Mouse (Mus musculus) lung, embryonic 16.5 days (tissue): ENCODE measurements around the gene Gpr107. TPM values are rescaled to one million over a fixed set of nuclear protein-coding genes. Genes with fewer than 3 reads are reported as not detected.

Experiments
- ATAC-seq: fragments of 200-750 bp; cut with Nextera tagmentation; 2 replicates; pipeline ENCODE4 v1.8.0; 2017; ENCODE audit warnings: low read depth, mild to moderate bottlenecking, moderate library complexity
- H3K27ac ChIP-seq: fragments of 300-500 bp; sonication (generic); 2 replicates; pipeline ENCODE4 v1.5.1; 2014; ENCODE audit warnings: mild to moderate bottlenecking, control low read depth, low read length
- H3K27me3 ChIP-seq: fragments of 300-500 bp; sonication (generic); 2 replicates; pipeline ENCODE4 v1.6.1; 2014; ENCODE audit warnings: low read depth, low read length, mixed read lengths; ENCODE audit not compliant: control insufficient read depth, insufficient read depth
- H3K36me3 ChIP-seq: fragments of 300-500 bp; sonication (generic); 2 replicates; pipeline ENCODE4 v1.6.1; 2014; ENCODE audit warnings: low read length; ENCODE audit not compliant: control insufficient read depth, insufficient read depth
- H3K4me1 ChIP-seq: fragments of 300-500 bp; sonication (generic); replicated peaks from 2 replicates; pipeline ENCODE4 v1.6.1; 2014; ENCODE audit warnings: low read length, mixed read lengths; ENCODE audit not compliant: control insufficient read depth, insufficient read depth
- H3K4me2 ChIP-seq: fragments of 300-500 bp; sonication (generic); 2 replicates; pipeline ENCODE4 v1.6.1; 2014; ENCODE audit warnings: low read depth, low read length, control low read depth
- H3K4me3 ChIP-seq: fragments of 300-500 bp; sonication (generic); 2 replicates; pipeline ENCODE4 v1.5.1; 2014; ENCODE audit warnings: mild to moderate bottlenecking, low read length, control low read depth
- H3K9ac ChIP-seq: fragments of 300-500 bp; sonication (generic); 2 replicates; pipeline ENCODE4 v1.6.1; 2014; ENCODE audit warnings: low read length, control low read depth
- H3K9me3 ChIP-seq: fragments of 300-500 bp; sonication (generic); 2 replicates; pipeline ENCODE4 v1.6.1; 2016; ENCODE audit warnings: low read length; ENCODE audit not compliant: control insufficient read depth
- WGBS: fragments of 180-500 bp; shearing (Covaris S2); extraction: QIAGEN DNeasy Blood & Tissue Kit; methylation state at CpG from one replicate; pipeline ENCODE4 v1.1.7; 2014; 5-methylcytosine and 5-hydroxymethylcytosine counted together
- polyA plus RNA-seq: library from polyadenylated mRNA; unstranded; fragments of >200 nt; fragmentation: Nextera tagmentation; extraction: Ambion mirVana; gene quantifications from 2 replicates; pipeline ENCODE4 v1.2.1, GENCODE M21; 2015

Gpr107 gene
- polyA plus RNA-seq, 1 experiment from 2014 or later, result 34.3 TPM

GRCm38 (mm10) chr2:31135512-31135931 lies 16.6 kb upstream of the Gpr107 start:
- Histone ChIP-seq H3K36me3 (no peaks in the 10 kb centered on the region), H3K27me3 (no peaks in the 10 kb centered on the region), H3K4me1 (peaks cover 16% of the 10 kb centered on the region), H3K9me3 (no peaks in the 10 kb centered on the region), H3K27ac (no peak overlapping the region), H3K4me2 (no peak overlapping the region), H3K9ac (no peak overlapping the region), H3K4me3 (no peak overlapping the region)
- no peak for ATAC-seq
- WGBS, result 48% methylated on average over 13 of the region's 13 CpGs

- no peaks in the 10 kb centered on the region for H3K36me3 ChIP-seq
- H3K4me1 ChIP-seq, result peaks cover 12% of the 10 kb centered on the region
- H3K4me2 ChIP-seq, result no peak overlapping the region
- H3K27ac ChIP-seq, result no peak overlapping the region
- ATAC-seq, result no peak
- no peak overlapping the region for H3K9ac ChIP-seq
- no peak overlapping the region for H3K4me3 ChIP-seq
- no peaks in the 10 kb centered on the region for H3K27me3 ChIP-seq
- WGBS, result 44% methylated on average over 11 of the region's 13 CpGs
- H3K9me3 ChIP-seq, result no peaks in the 10 kb centered on the region
Measured at GRCm38 (mm10) chr2:31136338-31136737, 15.8 kb upstream of the Gpr107 start.

- H3K4me3 ChIP-seq, result no peak overlapping the region
- 69% methylated on average over 14 of the region's 14 CpGs for WGBS
- H3K4me2 ChIP-seq, result no peak overlapping the region
- peaks cover 10% of the 10 kb centered on the region for H3K4me1 ChIP-seq
- H3K9me3 ChIP-seq, result no peaks in the 10 kb centered on the region
- no peak overlapping the region for H3K27ac ChIP-seq
- H3K36me3 ChIP-seq, result no peaks in the 10 kb centered on the region
- ATAC-seq, result no peak
- H3K27me3 ChIP-seq, result no peaks in the 10 kb centered on the region
- no peak overlapping the region for H3K9ac ChIP-seq
Measured at GRCm38 (mm10) chr2:31137018-31137590, 15.0 kb upstream of the Gpr107 start.

GRCm38 (mm10) chr2:31139174-31139632 lies 12.9 kb upstream of the Gpr107 start:
- no peak overlapping the region for H3K27ac ChIP-seq
- no peak overlapping the region for H3K4me3 ChIP-seq
- WGBS, result 83% methylated on average over 10 of the region's 10 CpGs
- no peak overlapping the region for H3K9ac ChIP-seq
- no peaks in the 10 kb centered on the region for H3K27me3 ChIP-seq
- no peak overlapping the region for H3K4me2 ChIP-seq
- H3K36me3 ChIP-seq, result no peaks in the 10 kb centered on the region
- no peaks in the 10 kb centered on the region for H3K9me3 ChIP-seq
- no peak for ATAC-seq
- H3K4me1 ChIP-seq, result peaks cover 9% of the 10 kb centered on the region

- no peak overlapping the region for H3K27ac ChIP-seq
- peak overlapping the region; percentile 96 for H3K4me2 ChIP-seq
- no peaks in the 10 kb centered on the region for H3K9me3 ChIP-seq
- peak overlapping the region; percentile 92 for H3K4me3 ChIP-seq
- no peaks in the 10 kb centered on the region for H3K27me3 ChIP-seq
- 70% methylated on average over 12 of the region's 12 CpGs for WGBS
- H3K9ac ChIP-seq, result no peak overlapping the region
- H3K36me3 ChIP-seq, result no peaks in the 10 kb centered on the region; the same call in 1 of the 2 replicates
- H3K4me1 ChIP-seq, result peaks cover 9% of the 10 kb centered on the region
- ATAC-seq, result no peak
Measured at GRCm38 (mm10) chr2:31139991-31140771, 11.9 kb upstream of the Gpr107 start.

- Histone ChIP-seq H3K4me1 (peaks cover 9% of the 10 kb centered on the region), H3K9me3 (no peaks in the 10 kb centered on the region), H3K36me3 (no peaks in the 10 kb centered on the region; the same call in 1 of the 2 replicates), H3K4me2 (peak overlapping the region; percentile 96), H3K27ac (no peak overlapping the region), H3K27me3 (no peaks in the 10 kb centered on the region), H3K9ac (peak overlapping the region; percentile 90), H3K4me3 (peak overlapping the region; percentile 92)
- WGBS, result 6% methylated on average over 10 of the region's 10 CpGs
- no peak for ATAC-seq
Measured at GRCm38 (mm10) chr2:31140772-31141073, 11.4 kb upstream of the Gpr107 start.

- H3K36me3 ChIP-seq, result peaks cover 3% of the 10 kb centered on the region; the same call in 1 of the 2 replicates
- no peaks in the 10 kb centered on the region for H3K27me3 ChIP-seq
- peak overlapping the region; percentile 90 for H3K9ac ChIP-seq
- WGBS, result under 1% methylated on average over 78 of the region's 78 CpGs
- peak overlapping the region; percentile 60 for H3K27ac ChIP-seq
- H3K9me3 ChIP-seq, result no peaks in the 10 kb centered on the region
- peak overlapping the region; percentile 92 for H3K4me3 ChIP-seq
- H3K4me2 ChIP-seq, result peak overlapping the region; percentile 96
- peak; percentile 68 for ATAC-seq
- peaks cover 9% of the 10 kb centered on the region for H3K4me1 ChIP-seq
Measured at GRCm38 (mm10) chr2:31141074-31141866, 10.8 kb upstream of the Gpr107 start.

- Histone ChIP-seq H3K9me3 (no peaks in the 10 kb centered on the region), H3K27me3 (no peaks in the 10 kb centered on the region), H3K27ac (peak within 1 kb of the TSS; percentile 60), H3K9ac (peak within 1 kb of the TSS; percentile 90), H3K4me2 (peak within 1 kb of the TSS; percentile 96), H3K4me1 (peaks cover 9% of the 10 kb centered on the region), H3K36me3 (peaks cover 3% of the 10 kb centered on the region; the same call in 1 of the 2 replicates), H3K4me3 (peak within 1 kb of the TSS; percentile 92)
- ATAC-seq, result peak; percentile 96
- WGBS, result under 1% methylated on average over 58 of the region's 59 CpGs
Measured at GRCm38 (mm10) chr2:31141867-31142454, 10.2 kb upstream of the Gpr107 start, which contains the start of gene Fnbp1. TSS of gene Fnbp1 (minus strand) at chr2:31142008.
